Mouse (Mus musculus) heart, postnatal 0 days (tissue): ENCODE data around the gene Nr1i2. TPM values are rescaled to one million over a fixed set of nuclear protein-coding genes. Genes with fewer than 3 reads are reported as not detected.
"Not testable (repeated sequence)": the region's sequence is repeated elsewhere in the genome, so short reads cannot be mapped to it uniquely, and the experiment has no call there.

Experiments
- ATAC-seq: fragments of 200-750 bp; cut with Nextera tagmentation; 2 replicates; pipeline ENCODE4 v1.8.0; 2017; ENCODE audit warnings: low read depth, moderate number of reproducible peaks, moderate library complexity; ENCODE audit not compliant: insufficient read depth
- DNase-seq: peaks from one replicate; pipeline ENCODE4 v3.0.0-alpha.2; 2016; ENCODE audit warnings: low spot score
- H3K27ac ChIP-seq: fragments of 300-500 bp; sonication (generic); 2 replicates; pipeline ENCODE4 v1.5.1; 2014; ENCODE audit warnings: low read depth, mild to moderate bottlenecking
- H3K27me3 ChIP-seq: fragments of 300-500 bp; sonication (generic); 2 replicates; pipeline ENCODE4 v1.6.1; 2014; ENCODE audit warnings: low read length, mixed read lengths; ENCODE audit not compliant: control insufficient read depth, insufficient read depth
- H3K36me3 ChIP-seq: fragments of 300-500 bp; sonication (generic); replicated peaks from 2 replicates; pipeline ENCODE4 v1.6.1; 2014; ENCODE audit warnings: low read length, mixed read lengths; ENCODE audit not compliant: control insufficient read depth, insufficient read depth
- H3K4me1 ChIP-seq: fragments of 300-500 bp; sonication (generic); 2 replicates; pipeline ENCODE4 v1.6.1; 2014; ENCODE audit warnings: antibody characterized with exemption; ENCODE audit not compliant: control insufficient read depth, insufficient read depth
- H3K4me2 ChIP-seq: fragments of 300-500 bp; sonication (generic); 2 replicates; pipeline ENCODE4 v1.6.1; 2014; ENCODE audit warnings: low read depth, mild to moderate bottlenecking, low read length, moderate library complexity
- H3K4me3 ChIP-seq: fragments of 300-500 bp; sonication (generic); 2 replicates; pipeline ENCODE4 v1.5.1; 2014; ENCODE audit warnings: low read depth, low read length
- H3K9ac ChIP-seq: fragments of 300-500 bp; sonication (generic); replicated peaks from 2 replicates; pipeline ENCODE4 v1.6.1; 2014; ENCODE audit warnings: low read depth, low read length, mixed read lengths
- H3K9me3 ChIP-seq: fragments of 300-500 bp; sonication (generic); replicated peaks from 2 replicates; pipeline ENCODE4 v1.6.1; 2016; ENCODE audit warnings: low read length; ENCODE audit not compliant: control insufficient read depth
- CTCF ChIP-seq: IDR thresholded peaks from 2 replicates; pipeline ENCODE4 v1.5.1; 2016; ENCODE audit warnings: antibody characterized with exemption, control low read depth, low read depth
- EP300 ChIP-seq: IDR thresholded peaks from 2 replicates; pipeline ENCODE4 v1.6.1; 2016; ENCODE audit warnings: antibody characterized with exemption, low read depth
- WGBS: fragments of 180-500 bp; shearing (Covaris S2); extraction: QIAGEN DNeasy Blood & Tissue Kit; methylation state at CpG from one replicate; pipeline ENCODE4 v1.1.7; 2014; 5-methylcytosine and 5-hydroxymethylcytosine counted together
- polyA plus RNA-seq: library from polyadenylated mRNA; unstranded; fragments of >200 nt; fragmentation: Nextera tagmentation; extraction: Ambion mirVana; gene quantifications from 2 replicates; pipeline ENCODE4 v1.2.1, GENCODE M21; 2015
- total RNA-seq: library from RNA; depleted of rRNA; stranded (reverse); fragments of >200 nt; gene quantifications from 2 replicates; pipeline ENCODE4 v1.2.3, GENCODE M21; 2014; ENCODE audit warnings: low replicate concordance; rRNA removed

The Nr1i2 gene
- total RNA-seq (not detected in 2 replicates), polyA plus RNA-seq (not detected in 2 replicates)

DNA sequence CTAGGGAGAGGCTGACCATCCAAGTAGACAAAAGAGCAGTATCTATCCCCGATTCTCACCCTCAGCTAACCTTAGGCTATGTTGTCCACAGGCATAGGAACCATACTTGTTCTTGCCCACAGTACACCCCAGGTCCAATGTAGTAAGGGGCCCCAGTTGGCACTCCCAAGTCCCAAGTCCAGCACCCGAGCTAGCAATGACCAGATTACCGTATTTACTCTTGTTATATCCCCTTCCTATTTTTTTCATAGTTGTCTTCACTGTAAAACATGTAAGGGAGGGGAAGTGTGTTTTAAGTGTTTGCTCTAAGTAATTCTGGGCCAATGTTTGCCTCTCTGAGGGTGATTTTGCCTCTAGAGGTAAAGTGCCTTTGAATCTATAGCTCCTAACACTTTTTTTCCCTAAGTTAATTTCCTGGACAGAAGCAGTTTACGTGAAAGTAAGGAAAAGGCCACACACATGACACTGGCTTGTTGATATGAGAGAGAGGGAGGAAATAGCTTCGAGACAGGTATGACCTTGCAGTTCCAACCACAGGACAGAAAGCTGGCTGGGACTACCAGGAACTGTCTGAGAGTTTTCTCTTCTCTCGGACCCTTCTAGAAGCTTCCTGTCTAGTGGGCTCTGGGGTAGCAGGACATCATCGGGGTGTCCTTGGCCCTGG is at the start of gene Nr1i2:
Nr1i2 (minus strand) TSS at position 140 of the 664 bp plus-strand sequence.
- H3K27me3 ChIP-seq, result no peaks in the 10 kb centered on the region
- TF ChIP-seq EP300 (no peak), CTCF (no peak)
- no peak within 1 kb of the TSS for H3K4me2 ChIP-seq
- H3K4me1 ChIP-seq, result no peaks in the 10 kb centered on the region
- H3K9me3 ChIP-seq, result no peaks in the 10 kb centered on the region
- no peak within 1 kb of the TSS for H3K9ac ChIP-seq
- no peaks in the 10 kb centered on the region for H3K36me3 ChIP-seq
- DNase-seq (no peak), ATAC-seq (no peak)
- no peak within 1 kb of the TSS for H3K27ac ChIP-seq
- 50% methylated on average over 7 of the region's 7 CpGs for WGBS
- H3K4me3 ChIP-seq, result no peak within 1 kb of the TSS

GRCm38 (mm10) chr16:38341396-38342324 is 47.0 kb upstream of the Nr1i2 start, which contains the start of gene Maats1:
Maats1 (minus strand) TSS chr16:38342143.
- Histone ChIP-seq H3K4me2 (peak within 1 kb of the TSS; percentile 62), H3K9me3 (no peaks in the 10 kb centered on the region), H3K4me1 (peaks cover 8% of the 10 kb centered on the region), H3K36me3 (no peaks in the 10 kb centered on the region), H3K4me3 (peak within 1 kb of the TSS; percentile 42), H3K9ac (peak within 1 kb of the TSS; percentile 48; the same call in 1 of the 2 replicates), H3K27me3 (no peaks in the 10 kb centered on the region), H3K27ac (0 out of 2 replicates have a peak within 1 kb of the TSS, but pooled peaks have one; percentile 28)
- DNase-seq, result peak; percentile 83
- ATAC-seq, result peak; percentile 80
- WGBS, result 15% methylated on average over 30 of the region's 30 CpGs
- no peak for TF ChIP-seq EP300
- TF ChIP-seq CTCF, result no peak

GRCm38 (mm10) chr16:38338077-38338476 is 43.5 kb upstream of the Nr1i2 start:
- not testable (repeated sequence) for DNase-seq, H3K27ac ChIP-seq, H3K36me3 ChIP-seq, H3K4me3 ChIP-seq, H3K4me2 ChIP-seq, ATAC-seq, H3K9ac ChIP-seq, H3K4me1 ChIP-seq, H3K9me3 ChIP-seq, H3K27me3 ChIP-seq
- WGBS, result 73% methylated on average over 4 of the region's 4 CpGs

- Histone ChIP-seq H3K36me3 (no peaks in the 10 kb centered on the region), H3K4me2 (no peak overlapping the region), H3K27me3 (no peaks in the 10 kb centered on the region), H3K9me3 (no peaks in the 10 kb centered on the region), H3K27ac (no peak overlapping the region), H3K9ac (no peak overlapping the region), H3K4me1 (no peaks in the 10 kb centered on the region), H3K4me3 (no peak overlapping the region)
- no peak for TF ChIP-seq EP300
- no peak for TF ChIP-seq CTCF
- no peak for DNase-seq
- no peak for ATAC-seq
- 54% methylated on average over 6 of the region's 6 CpGs for WGBS
Observed at GRCm38 (mm10) chr16:38334431-38334830, 39.8 kb upstream of the Nr1i2 start.

DNA sequence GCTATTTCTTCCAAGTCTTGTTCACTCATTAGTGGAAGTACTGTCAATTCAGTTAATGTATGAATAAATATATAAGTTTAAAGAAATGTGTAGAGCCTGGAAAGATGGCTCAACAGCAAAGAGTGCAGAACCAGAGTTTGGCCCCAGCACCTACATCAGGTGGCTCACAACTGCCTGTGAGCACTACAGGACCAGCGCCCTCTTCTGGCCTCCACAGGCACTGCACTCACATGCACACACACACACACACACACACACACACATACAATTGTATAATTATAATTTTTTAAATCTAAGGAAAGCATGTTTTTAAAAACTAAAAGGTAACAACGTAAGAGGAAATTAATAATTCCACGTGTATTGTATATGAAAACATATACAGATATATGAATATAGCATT is 34.7 kb upstream of the Nr1i2 start:
- Histone ChIP-seq H3K9ac (no peak overlapping the region), H3K27ac (no peak overlapping the region), H3K36me3 (no peaks in the 10 kb centered on the region), H3K4me3 (no peak overlapping the region), H3K9me3 (no peaks in the 10 kb centered on the region), H3K4me1 (no peaks in the 10 kb centered on the region), H3K27me3 (no peaks in the 10 kb centered on the region), H3K4me2 (no peak overlapping the region)
- no peak for ATAC-seq
- TF ChIP-seq EP300, result no peak
- no peak for TF ChIP-seq CTCF
- 86% methylated on average over 3 of the region's 3 CpGs for WGBS
- no peak for DNase-seq
